Comparison of ENCODE assay signal across 13 mouse cellular contexts in the genomic region with DNA sequence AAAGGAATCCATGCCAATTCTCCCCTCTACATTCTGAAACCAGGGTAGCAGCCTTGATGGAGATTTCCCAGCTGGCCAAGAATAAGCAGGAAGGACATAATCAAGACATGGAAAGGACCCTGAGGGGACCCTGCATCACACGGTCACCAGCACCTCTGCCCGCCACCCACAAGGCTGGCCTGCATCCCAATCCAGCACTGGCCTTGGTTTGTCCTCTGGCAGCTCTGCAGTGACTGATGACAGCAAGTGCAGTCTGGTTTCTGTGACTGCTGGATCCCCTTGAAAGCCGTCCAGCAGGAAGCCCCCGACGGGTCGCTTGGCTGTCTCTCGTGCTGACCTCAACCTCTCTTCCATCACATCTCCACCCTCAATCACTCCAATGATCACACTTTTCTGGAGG. TPM values are rescaled to one million over a fixed set of nuclear protein-coding genes. Genes with fewer than 3 reads are reported as not detected.
A peak's percentile ranks its signal among the peaks of the same experiment; 100 is the strongest.
DNase-seq lines count a peak whose midpoint lies in the region; ATAC-seq lines count a peak whose summit lies in the region.
"Had no signal": no experiment of that assay in that cellular context is flagged by ENCODE, and none has a peak within 500 bp of the region (broad histone marks: within the 10 kb centered on the region; RNA-seq: fewer than 3 reads in every experiment).

No protein-coding gene starts in this region.

- H3K36me3 ChIP-seq in heart, embryonic 16.5 days (ENCODE audit: control insufficient read depth, insufficient read depth) = peaks cover 37% of the 10 kb centered on the region

- H3K9ac ChIP-seq in heart, embryonic 16.5 days (ENCODE audit: low read length) = no peak overlapping the region
- H3K9ac ChIP-seq: limb, embryonic 15.5 days had no signal

- H3K4me2 ChIP-seq in heart, embryonic 16.5 days (ENCODE audit: low read depth, low read length) = no peak overlapping the region; the same call in 1 of the 2 replicates
- H3K4me2 ChIP-seq: limb, embryonic 15.5 days had no signal

- peak; percentile 70 for ATAC-seq in heart, embryonic 16.5 days (replicated peaks; ENCODE audit: extremely low read depth, insufficient read depth, low FRiP score)
- ATAC-seq: midbrain, embryonic 16.5 days had no signal

- H3K9me3 ChIP-seq in heart, embryonic 16.5 days (replicated peaks; ENCODE audit: control insufficient read depth, low read length) = peaks cover 3% of the 10 kb centered on the region
- H3K9me3 ChIP-seq: limb, embryonic 15.5 days had no signal

- H3K27me3 ChIP-seq in heart, embryonic 16.5 days (ENCODE audit: control insufficient read depth, insufficient read depth, low read length) = no peaks in the 10 kb centered on the region
- H3K27me3 ChIP-seq: limb, embryonic 15.5 days had no signal

- peak overlapping the region; percentile 63 for H3K27ac ChIP-seq in heart, embryonic 16.5 days (ENCODE audit: low read length)
- H3K27ac ChIP-seq: limb, embryonic 15.5 days had no signal

- DNase-seq in cerebellum, postnatal 10 days = peak; percentile 25 to 44
- no peak for DNase-seq in cerebellum, adult 11-12 months
- DNase-seq in kidney, postnatal 10 days = peak; percentile 33
- no peak for DNase-seq in kidney, adult 11 months
- peak; percentile 18 for DNase-seq in adrenal gland, postnatal 25 days
- DNase-seq in spleen, postnatal 10 days (ENCODE audit: low spot score in 2 of 2) = no peak
- no peak for DNase-seq in layer of hippocampus, postnatal 36 days
- DNase-seq: cerebellum, postnatal 25 days; kidney, adult 2 months; right cerebral cortex, adult 18-20 months had no signal

- peaks cover 7% of the 10 kb centered on the region for H3K4me1 ChIP-seq in heart, embryonic 16.5 days (ENCODE audit: control insufficient read depth, insufficient read depth, low read length)

- WGBS in heart, embryonic 16.5 days = 29% methylated on average over 7 of the region's 7 CpGs

- no peak overlapping the region for H3K4me3 ChIP-seq in heart, embryonic 16.5 days (ENCODE audit: low read length)
- H3K4me3 ChIP-seq: limb, embryonic 15.5 days had no signal

RNA-seq across cellular contexts. Expression of a gene that starts 18.2 kb away (rescaled TPM):
- total RNA-seq in adrenal gland, postnatal 25 days (2021) = 8.6 and 10.7 TPM in 2 replicates
- polyA plus RNA-seq in heart, embryonic 16.5 days (2015; fragmentation: Nextera tagmentation; extraction: Ambion mirVana) = 7.4 and 8.8 TPM in 2 replicates
- 1 to 10 TPM; 3.5 TPM for total RNA-seq in layer of hippocampus, postnatal 36 days (2021)

RNA-seq across cellular contexts. Expression of a gene that starts 55.2 kb away (rescaled TPM):
- 30.8 and 40.2 TPM in 2 replicates for total RNA-seq in adrenal gland, postnatal 25 days (2021)
- polyA plus RNA-seq in heart, embryonic 16.5 days (2015; fragmentation: Nextera tagmentation; extraction: Ambion mirVana) = 11.3 and 13.6 TPM in 2 replicates
- total RNA-seq in layer of hippocampus, postnatal 36 days (2021) = 10 to 100 TPM; 36.2 to 38.3 TPM

Comparison
In these comparisons a context has a peak if more than half of its experiments do, and no peak if none do; other contexts are left out.
1. DNase-seq: peak in cerebellum, postnatal 10 days (2 of 2), kidney, postnatal 10 days (single experiment) and adrenal gland, postnatal 25 days (single experiment); none in cerebellum, adult 11-12 months (single experiment), kidney, adult 11 months (single experiment), spleen, postnatal 10 days (0 of 2) and layer of hippocampus, postnatal 36 days (0 of 2).